In genomic region chr9:96752603-96753114, GRCm38 (mm10) we compare ENCODE assay signal across 8 mouse cellular contexts. TPM values are rescaled to one million over a fixed set of nuclear protein-coding genes. Genes with fewer than 3 reads are reported as not detected.
DNase-seq lines count a peak whose midpoint lies in the region; ATAC-seq and TF ChIP-seq lines count a peak whose summit lies in the region.

TSS of gene Zbtb38 (minus strand) at chr9:96752831.

- no peaks in the 10 kb centered on the region for H3K9me3 ChIP-seq in forebrain, embryonic 10.5 days
- H3K9me3 ChIP-seq in heart, embryonic 14.5 days (ENCODE audit: control insufficient read depth, low read length): peaks cover 2% of the 10 kb centered on the region; the same call in 1 of the 2 replicates
- no peaks in the 10 kb centered on the region for H3K9me3 ChIP-seq in kidney, postnatal 0 days (replicated peaks; ENCODE audit: low read length)

- TF ChIP-seq POLR2A in myocyte (IDR thresholded peaks at IDR 0.05; ENCODE audit: insufficient read length, low read depth): peak; percentile 60

- no peak for TF ChIP-seq CTCF in C2C12 (IDR thresholded peaks at IDR 0.05; ENCODE audit: control insufficient read depth, insufficient read depth, insufficient read length)
- TF ChIP-seq CTCF in kidney, postnatal 0 days (IDR thresholded peaks at IDR 0.05; ENCODE audit: low read depth): no peak

- peak within 1 kb of the TSS; percentile 74 for H3K27ac ChIP-seq in forebrain, embryonic 10.5 days
- peak within 1 kb of the TSS; percentile 79 to 88 for H3K27ac ChIP-seq in heart, embryonic 14.5 days (replicated peaks in 1 of 2; ENCODE audit: control insufficient read depth in 1 of 2, insufficient read depth in 1 of 2, low read depth in 2 of 2, low read length in 2 of 2)
- peak within 1 kb of the TSS; percentile 66 for H3K27ac ChIP-seq in kidney, postnatal 0 days

- H3K9ac ChIP-seq in heart, embryonic 14.5 days (ENCODE audit: low read length): peak within 1 kb of the TSS; percentile 42
- H3K9ac ChIP-seq in kidney, postnatal 0 days (ENCODE audit: low read depth, low read length): no peak within 1 kb of the TSS

- peak; percentile 84 for ATAC-seq in heart, embryonic 14.5 days (ENCODE audit: insufficient number of reproducible peaks, insufficient read depth, low FRiP score, low read depth)
- peak; percentile 92 for ATAC-seq in kidney, postnatal 0 days (replicated peaks; ENCODE audit: low FRiP score, low read depth)

- peaks cover 39% of the 10 kb centered on the region for H3K36me3 ChIP-seq in C2C12 (ENCODE audit: control insufficient read depth, insufficient read depth)
- H3K36me3 ChIP-seq in forebrain, embryonic 10.5 days (replicated peaks): no peaks in the 10 kb centered on the region
- peaks cover 12% of the 10 kb centered on the region for H3K36me3 ChIP-seq in heart, embryonic 14.5 days (ENCODE audit: control insufficient read depth, insufficient read depth, low read length)
- H3K36me3 ChIP-seq in kidney, postnatal 0 days (ENCODE audit: insufficient read depth, low read length): no peaks in the 10 kb centered on the region
- H3K36me3 ChIP-seq in myocyte (ENCODE audit: control insufficient read depth, insufficient read depth): peaks cover 25% of the 10 kb centered on the region

- DNase-seq in adrenal gland, postnatal 36 days: peak; percentile 95 to 98
- peak; percentile 40 for DNase-seq in forebrain, embryonic 10.5 days (ENCODE audit: extremely low spot score, low spot score)
- peak; percentile 84 for DNase-seq in kidney, postnatal 0 days (ENCODE audit: low spot score)
- DNase-seq in liver: peak; percentile 23
- peak; percentile 67 to 80 for DNase-seq in urinary bladder, adult 18-20 months (ENCODE audit: low spot score in 2 of 2)

- H3K4me1 ChIP-seq in forebrain, embryonic 10.5 days: peaks cover 13% of the 10 kb centered on the region
- H3K4me1 ChIP-seq in heart, embryonic 14.5 days (ENCODE audit: control insufficient read depth in 2 of 2, insufficient read depth in 2 of 2, low read length in 2 of 2): peaks cover 19 to 24% of the 10 kb centered on the region in 2 experiments
- peaks cover 4% of the 10 kb centered on the region for H3K4me1 ChIP-seq in kidney, postnatal 0 days (replicated peaks; ENCODE audit: insufficient read depth, low read length)

- H3K4me2 ChIP-seq in heart, embryonic 14.5 days (ENCODE audit: low read length): peak within 1 kb of the TSS; percentile 50
- H3K4me2 ChIP-seq in kidney, postnatal 0 days (ENCODE audit: low read length): no peak within 1 kb of the TSS
- H3K4me2 ChIP-seq in myocyte (ENCODE audit: low read depth): peak within 1 kb of the TSS; percentile 78

- H3K27me3 ChIP-seq in C2C12 (ENCODE audit: control insufficient read depth, insufficient read depth, insufficient read length): no peaks in the 10 kb centered on the region
- 0 out of 2 replicates have a peak, but pooled peaks cover 4% of the 10 kb centered on the region for H3K27me3 ChIP-seq in forebrain, embryonic 10.5 days (ENCODE audit: poor library complexity, severe bottlenecking)
- no peaks in the 10 kb centered on the region for H3K27me3 ChIP-seq in heart, embryonic 14.5 days (ENCODE audit: control insufficient read depth, insufficient read depth, low read length)
- no peaks in the 10 kb centered on the region for H3K27me3 ChIP-seq in kidney, postnatal 0 days (ENCODE audit: insufficient read depth, low read length)
- no peaks in the 10 kb centered on the region for H3K27me3 ChIP-seq in myocyte (ENCODE audit: control insufficient read depth, insufficient read depth, insufficient read length)

- H3K4me3 ChIP-seq in C2C12 (ENCODE audit: insufficient read depth, poor library complexity, severe bottlenecking): peak within 1 kb of the TSS; percentile 28
- no peak within 1 kb of the TSS for H3K4me3 ChIP-seq in forebrain, embryonic 10.5 days
- peak within 1 kb of the TSS; percentile 6 to 20; a peak in 3 of 4 replicates for H3K4me3 ChIP-seq in heart, embryonic 14.5 days (ENCODE audit: control insufficient read depth in 1 of 2, insufficient read depth in 1 of 2, low read depth in 1 of 2, low read length in 2 of 2)
- H3K4me3 ChIP-seq in kidney, postnatal 0 days (replicated peaks; ENCODE audit: low read depth, low read length): no peak within 1 kb of the TSS
- H3K4me3 ChIP-seq in myocyte: peak within 1 kb of the TSS; percentile 60

- H3K79me3 ChIP-seq in C2C12 (ENCODE audit: low read depth): peaks cover 26% of the 10 kb centered on the region

- H3ac ChIP-seq in C2C12 (ENCODE audit: control insufficient read depth, insufficient read length, low read depth) (peak within 1 kb of the TSS; percentile 63), myocyte (ENCODE audit: control insufficient read depth, insufficient read length) (peak within 1 kb of the TSS; percentile 3)

- peaks cover 48% of the 10 kb centered on the region for H3K79me2 ChIP-seq in C2C12 (ENCODE audit: control insufficient read depth, insufficient read depth)
- H3K79me2 ChIP-seq in myocyte (ENCODE audit: control insufficient read depth, insufficient read depth): peaks cover 25% of the 10 kb centered on the region

- 64% methylated on average over 15 of the region's 15 CpGs for WGBS in forebrain, embryonic 10.5 days
- WGBS in heart, embryonic 14.5 days: 21% methylated on average over 15 of the region's 15 CpGs
- 22% methylated on average over 15 of the region's 15 CpGs for WGBS in kidney, postnatal 0 days

TF ChIP-seq in C2C12, 6 proteins besides CTCF, POLR2A, EP300 and RAD21:
- TF ChIP-seq MYOD1 (IDR thresholded peaks at IDR 0.05; ENCODE audit: control insufficient read depth, insufficient read length, low read depth) (peak; percentile 43), FOSL1 (IDR thresholded peaks at IDR 0.05; ENCODE audit: insufficient read depth, low read length, poor library complexity, severe bottlenecking) (peak; percentile 43), USF1 (IDR thresholded peaks at IDR 0.05; ENCODE audit: low read depth) (no peak)

TF ChIP-seq in myocyte, 11 proteins besides CTCF, POLR2A, EP300 and RAD21:
- TF ChIP-seq TCF3 (IDR thresholded peaks at IDR 0.05; ENCODE audit: insufficient read length, low read depth) (no peak), POLR2AphosphoS2 (IDR thresholded peaks at IDR 0.05; ENCODE audit: insufficient read length, low read depth) (no peak), MYOG (IDR thresholded peaks at IDR 0.05; ENCODE audit: control insufficient read depth in 1 of 3, insufficient read depth in 1 of 3, insufficient read length in 2 of 3, low read depth in 2 of 3) (peak; percentile 34 to 85 (median 36)), E2F4 (IDR thresholded peaks at IDR 0.05; ENCODE audit: insufficient read depth) (no peak), MYOD1 (IDR thresholded peaks at IDR 0.05; ENCODE audit: control insufficient read depth in 1 of 3, insufficient read length in 2 of 3, low read depth in 2 of 3) (peak in 2 of 3 experiments; percentile 53 to 86), USF1 (IDR thresholded peaks at IDR 0.05; ENCODE audit: low read depth) (no peak), TCF12 (IDR thresholded peaks at IDR 0.05; ENCODE audit: insufficient read depth, poor library complexity, severe bottlenecking) (no peak), SRF (IDR thresholded peaks at IDR 0.05; ENCODE audit: control insufficient read depth, insufficient read length, low read depth) (no peak), REST (IDR thresholded peaks at IDR 0.05; ENCODE audit: insufficient read depth, insufficient read length) (no peak), CEBPB (IDR thresholded peaks at IDR 0.05; ENCODE audit: insufficient read depth, poor library complexity, severe bottlenecking) (no peak), MAX (IDR thresholded peaks at IDR 0.05; ENCODE audit: low read depth) (no peak)
TF ChIP-seq in myocyte: peak in this region for 2.

RNA-seq across cellular contexts. Expression of gene Zbtb38, which starts in this region (rescaled TPM):
- polyA plus RNA-seq in C2C12 (2012; fragmentation: generic; extraction: Trizol) (10.0 TPM), myocyte (2012; fragmentation: generic; extraction: Trizol) (9.1 TPM)
- 10 to 100 TPM; 56.1 to 75.8 TPM for total RNA-seq in adrenal gland, postnatal 36 days (2021)
- 9.0 and 9.4 TPM in 2 replicates for polyA plus RNA-seq in forebrain, embryonic 10.5 days (2016; fragmentation: Nextera tagmentation; extraction: Ambion mirVana)
- polyA plus RNA-seq in heart, embryonic 14.5 days (2014; fragmentation: Nextera tagmentation; extraction: Ambion mirVana): 32.9 and 34.2 TPM in 2 replicates
- polyA plus RNA-seq in kidney, postnatal 0 days (2015; fragmentation: Nextera tagmentation; extraction: Ambion mirVana): 28.3 and 28.5 TPM in 2 replicates

Comparison
In these comparisons a context has a peak if more than half of its experiments do, and no peak if none do; other contexts are left out.
1. H3K4me3 ChIP-seq: peak in C2C12 (single experiment), heart, embryonic 14.5 days (2 of 2) and myocyte (single experiment); none in forebrain, embryonic 10.5 days (single experiment) and kidney, postnatal 0 days (single experiment).
2. DNase-seq: peak in every context shown above with its lines; median percentile 96 in adrenal gland, postnatal 36 days; 84 in kidney, postnatal 0 days; 74 in urinary bladder, adult 18-20 months; 40 in forebrain, embryonic 10.5 days; 23 in liver.
3. Peak in every context shown above with its lines, with median percentiles within 50 percentile points of each other: H3K27ac ChIP-seq.